Mouse (Mus musculus) E14TG2a.4 (cell line): ENCODE results near the gene Has1.

Experiments
- H3K27me3 ChIP-seq: 2 replicates; pipeline ENCODE4 v1.6.1; 2014; ENCODE audit warnings: low read length, control low read depth; ENCODE audit not compliant: insufficient read depth
- H3K36me3 ChIP-seq: 2 replicates; pipeline ENCODE4 v1.6.1; 2014; ENCODE audit warnings: low read length, control low read depth; ENCODE audit not compliant: insufficient read depth
- H3K4me1 ChIP-seq: replicated peaks from 2 replicates; pipeline ENCODE4 v1.6.1; 2014; ENCODE audit warnings: low read depth, low read length, control low read depth
- H3K4me3 ChIP-seq: replicated peaks from 2 replicates; pipeline ENCODE4 v1.5.1; 2014; ENCODE audit warnings: mild to moderate bottlenecking, low read length
- H3K9me3 ChIP-seq: 2 replicates; pipeline ENCODE4 v1.6.1; 2014; ENCODE audit warnings: low read length, control low read depth
- CTCF ChIP-seq: conservative IDR thresholded peaks from 2 replicates; pipeline ENCODE4 v1.5.1; 2014; ENCODE audit warnings: low read length
- NANOG ChIP-seq: IDR thresholded peaks from 2 replicates; pipeline ENCODE4 v1.6.1; 2014; ENCODE audit warnings: borderline replicate concordance, low read length, mixed read lengths
- POU5F1 ChIP-seq: IDR thresholded peaks from 2 replicates; pipeline ENCODE4 v1.6.1; 2014; ENCODE audit warnings: low read length, borderline replicate concordance

Gene Has1

DNA sequence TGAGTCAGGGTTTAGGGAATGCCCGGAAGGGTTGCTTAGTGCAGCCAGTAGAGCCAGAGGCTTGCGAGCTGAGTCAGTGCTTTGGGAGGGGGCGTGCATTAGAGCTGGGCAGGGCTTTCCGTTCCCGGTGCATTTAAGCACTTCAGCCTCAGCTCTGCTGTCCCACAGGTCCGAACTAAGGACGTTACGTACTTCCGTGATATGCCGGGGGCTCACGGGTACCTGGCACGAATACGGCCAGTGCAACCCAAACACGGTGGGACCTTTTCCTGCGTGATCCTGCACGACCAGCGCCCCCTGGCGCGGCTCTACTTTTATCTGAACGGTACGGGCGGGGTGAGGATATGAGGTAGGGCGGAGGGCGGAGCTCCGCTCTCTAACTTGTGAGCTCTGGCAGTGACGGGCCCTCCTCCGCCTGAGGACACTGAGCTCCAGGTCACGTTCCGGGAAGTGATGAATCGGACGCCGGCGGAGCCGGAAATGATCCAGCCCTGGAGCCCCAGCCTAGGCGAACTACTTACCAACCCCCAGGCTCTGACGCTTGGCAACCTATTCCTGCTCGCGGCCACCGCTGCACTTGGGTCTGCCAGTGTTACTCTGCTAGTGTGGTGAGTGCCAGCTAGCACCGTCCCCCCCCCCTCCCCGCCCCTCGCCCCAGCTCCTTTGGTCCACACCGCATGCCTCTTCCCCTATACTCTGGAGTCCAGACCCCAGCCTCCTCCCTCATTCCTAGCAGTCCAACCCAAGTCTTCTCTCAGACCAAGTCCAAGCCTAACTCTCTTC lies 16.9 kb downstream of the Has1 start:
- Histone ChIP-seq H3K27me3 (no peaks in the 10 kb centered on the region), H3K4me1 (peaks cover 61% of the 10 kb centered on the region), H3K9me3 (no peaks in the 10 kb centered on the region), H3K4me3 (peak overlapping the region; percentile 80), H3K36me3 (peaks cover 62% of the 10 kb centered on the region)
- peak; percentile 37 for TF ChIP-seq CTCF
- TF ChIP-seq NANOG = no peak; the same call in 1 of the 2 replicates

DNA sequence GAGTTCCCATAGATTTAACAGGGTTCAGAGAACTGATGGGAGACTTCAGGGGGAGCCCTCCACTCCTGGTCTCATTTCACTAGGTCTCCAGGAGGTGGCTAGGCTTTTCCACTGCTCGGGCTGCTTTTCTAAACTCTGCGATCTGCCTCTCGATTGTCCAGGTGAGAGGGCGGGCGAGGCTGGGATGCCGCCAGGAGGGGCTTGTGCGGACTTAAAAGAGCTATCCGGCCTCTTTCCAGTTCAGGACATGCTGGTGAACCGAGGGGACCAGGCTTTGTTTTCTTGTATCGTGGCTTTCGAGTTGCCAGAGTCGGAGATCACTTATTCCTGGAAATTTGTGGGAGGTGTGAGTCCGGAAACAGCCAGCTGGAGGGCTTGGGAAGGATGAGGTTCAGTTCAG lies 17.6 kb downstream of the Has1 start:
- no peaks in the 10 kb centered on the region for H3K9me3 ChIP-seq
- H3K27me3 ChIP-seq = no peaks in the 10 kb centered on the region
- H3K4me1 ChIP-seq = peaks cover 61% of the 10 kb centered on the region
- peaks cover 69% of the 10 kb centered on the region for H3K36me3 ChIP-seq
- peak overlapping the region; percentile 80 for H3K4me3 ChIP-seq
- no peak for TF ChIP-seq CTCF
- no peak for TF ChIP-seq NANOG
- no peak for TF ChIP-seq POU5F1

DNA sequence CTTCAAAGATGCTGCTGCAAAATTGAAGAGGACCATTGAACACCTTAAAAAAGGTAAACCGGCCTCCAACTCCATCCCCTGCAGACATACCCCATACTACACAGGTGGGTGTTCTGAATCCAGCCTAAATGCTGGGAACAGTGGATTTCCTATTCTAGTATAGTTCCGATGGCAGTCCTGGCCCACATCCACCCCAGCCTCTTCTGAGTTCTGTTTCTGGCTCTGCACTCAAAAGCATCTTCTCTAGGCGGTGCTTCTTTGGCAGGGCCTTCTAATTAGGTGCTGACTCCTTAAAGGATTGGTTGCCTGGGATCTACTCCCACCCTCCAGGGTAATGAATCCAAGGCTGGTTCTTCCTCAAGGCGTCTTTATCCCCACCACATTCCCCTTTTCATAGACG lies 18.9 kb downstream of the Has1 start:
- no peaks in the 10 kb centered on the region for H3K27me3 ChIP-seq
- TF ChIP-seq NANOG = no peak
- no peak for TF ChIP-seq CTCF
- TF ChIP-seq POU5F1 = no peak
- no peak overlapping the region for H3K4me3 ChIP-seq
- H3K36me3 ChIP-seq = peaks cover 69% of the 10 kb centered on the region
- H3K4me1 ChIP-seq = peaks cover 70% of the 10 kb centered on the region
- H3K9me3 ChIP-seq = no peaks in the 10 kb centered on the region

DNA sequence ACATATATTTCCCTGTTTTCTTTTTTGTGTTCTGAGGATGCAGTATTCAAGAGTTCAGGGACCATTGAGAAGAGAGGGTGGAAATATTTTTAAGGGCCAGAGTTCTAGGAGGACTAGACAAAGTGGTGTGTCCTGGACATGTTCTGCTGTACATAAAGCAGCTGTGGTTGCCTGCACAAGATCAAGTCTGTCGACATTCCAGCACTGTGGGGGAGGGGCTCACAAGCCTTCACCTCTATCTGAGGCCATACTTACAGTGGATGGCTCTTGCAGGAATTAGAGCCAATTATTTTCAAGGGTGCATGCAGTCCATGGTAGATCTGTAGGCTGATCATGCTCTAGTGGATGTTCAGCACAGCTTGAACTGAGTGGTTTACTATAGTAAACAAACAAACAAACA lies 20.1 kb downstream of the Has1 start:
- peaks cover 60% of the 10 kb centered on the region for H3K36me3 ChIP-seq
- no peak for TF ChIP-seq CTCF
- no peak for TF ChIP-seq POU5F1
- TF ChIP-seq NANOG = no peak
- H3K4me3 ChIP-seq = no peak overlapping the region
- H3K27me3 ChIP-seq = no peaks in the 10 kb centered on the region
- H3K9me3 ChIP-seq = no peaks in the 10 kb centered on the region
- peaks cover 81% of the 10 kb centered on the region for H3K4me1 ChIP-seq

- Histone ChIP-seq H3K27me3 (no peaks in the 10 kb centered on the region), H3K4me3 (peak overlapping the region; percentile 87; the same call in 1 of the 2 replicates)
- TF ChIP-seq POU5F1 (no peak), CTCF (no peak), NANOG (no peak)
Measured at GRCm38 (mm10) chr17:17830731-17831130, 24.3 kb downstream of the Has1 start.

DNA sequence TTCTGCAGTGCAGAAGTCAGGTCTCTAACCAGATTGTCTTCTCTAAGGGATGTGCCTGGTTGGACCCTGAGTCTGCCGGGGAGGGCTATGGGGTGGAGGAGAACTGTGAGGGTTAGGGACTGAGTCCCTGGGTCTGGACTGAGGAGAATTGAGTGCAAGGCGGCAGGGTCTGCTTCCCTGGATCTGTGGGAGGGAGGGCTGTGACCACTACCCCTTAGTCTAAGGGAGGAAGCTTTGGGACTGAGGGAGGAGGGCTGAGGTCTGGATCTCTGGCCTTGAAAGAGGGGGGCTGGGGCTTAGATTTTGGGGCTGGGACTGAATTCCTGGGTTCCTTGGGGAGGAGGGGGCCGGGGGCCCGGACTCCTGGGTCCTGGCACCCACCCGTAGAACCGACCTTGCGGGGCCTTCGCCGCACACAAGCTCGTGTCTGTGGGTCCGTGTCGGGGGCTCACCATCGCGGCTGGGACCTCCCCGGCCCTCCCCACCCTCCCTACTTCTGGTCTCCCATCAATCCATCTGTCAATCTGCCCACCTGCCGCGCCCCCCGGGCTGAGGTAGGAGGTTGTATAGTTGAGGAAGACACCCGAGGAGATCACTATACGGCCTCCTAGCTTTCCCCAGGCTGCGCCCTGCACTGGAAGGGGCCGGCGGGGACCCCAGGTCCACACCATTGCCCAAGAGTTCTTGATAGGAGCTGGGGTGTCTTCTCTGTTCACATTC lies 25.0 kb downstream of the Has1 start:
- TF ChIP-seq NANOG (no peak), POU5F1 (no peak), CTCF (no peak)

More at GRCm38 (mm10) chr17:17830731-17831130, 24.3 kb downstream of the Has1 start:
- H3K36me3 ChIP-seq = peaks cover 43% of the 10 kb centered on the region
- no peaks in the 10 kb centered on the region for H3K9me3 ChIP-seq
- H3K4me1 ChIP-seq = peaks cover 63% of the 10 kb centered on the region

GRCm38 (mm10) chr17:17829052-17829785 lies 25.8 kb downstream of the Has1 start:
- Histone ChIP-seq H3K9me3 (no peaks in the 10 kb centered on the region), H3K36me3 (peaks cover 35% of the 10 kb centered on the region), H3K4me3 (peak overlapping the region; percentile 87), H3K4me1 (peaks cover 56% of the 10 kb centered on the region), H3K27me3 (no peaks in the 10 kb centered on the region)
- no peak for TF ChIP-seq CTCF
- TF ChIP-seq POU5F1 = no peak
- no peak for TF ChIP-seq NANOG

More for the DNA sequence above, 25.0 kb downstream of the Has1 start:
- H3K27me3 ChIP-seq = no peaks in the 10 kb centered on the region
- no peaks in the 10 kb centered on the region for H3K9me3 ChIP-seq
- peak overlapping the region; percentile 87 for H3K4me3 ChIP-seq
- peaks cover 38% of the 10 kb centered on the region for H3K36me3 ChIP-seq
- H3K4me1 ChIP-seq = peaks cover 63% of the 10 kb centered on the region

DNA sequence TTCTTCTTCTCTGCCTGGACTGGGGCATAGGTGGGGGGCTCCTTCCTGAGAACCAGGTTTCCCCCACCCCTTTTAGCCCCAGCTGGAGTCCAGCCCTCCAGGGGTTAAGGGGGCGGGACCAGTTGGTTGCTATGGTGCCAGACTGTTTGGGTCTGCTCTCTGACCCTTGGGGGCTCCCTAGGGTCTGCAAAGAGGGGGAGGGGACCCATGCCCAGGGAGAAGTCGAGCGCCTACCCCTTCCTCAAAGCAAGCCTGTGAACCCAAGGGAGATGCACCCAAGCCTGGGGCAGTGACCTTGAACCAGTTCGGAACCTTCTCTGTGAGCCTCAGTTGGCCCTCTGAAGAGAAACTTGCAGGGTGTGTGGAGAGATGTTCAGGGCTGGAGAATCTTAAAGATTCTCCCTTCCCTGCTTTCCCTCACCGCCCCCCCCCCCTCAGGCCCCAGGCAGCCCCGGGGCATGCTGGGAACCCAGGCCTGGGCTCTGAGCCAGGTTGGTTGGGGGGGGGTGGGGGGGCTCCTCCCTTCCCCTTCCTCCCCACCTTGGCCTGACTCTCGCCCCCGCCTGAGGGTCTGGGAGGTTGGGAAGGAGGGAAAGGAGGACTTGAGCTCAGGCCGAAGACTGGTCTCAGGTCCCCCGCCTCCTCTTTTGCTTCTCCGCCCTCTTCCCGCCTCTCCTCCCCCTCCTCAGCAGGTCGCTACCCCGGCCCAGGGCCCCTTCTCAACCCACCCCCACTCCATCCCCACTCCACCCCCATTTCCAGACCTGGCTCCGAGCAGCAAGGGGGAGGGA lies 26.6 kb downstream of the Has1 start:
- TF ChIP-seq POU5F1 (no peak), NANOG (no peak), CTCF (no peak)
- peak overlapping the region; percentile 87 for H3K4me3 ChIP-seq
- peaks cover 26% of the 10 kb centered on the region for H3K36me3 ChIP-seq
- no peaks in the 10 kb centered on the region for H3K27me3 ChIP-seq
- no peaks in the 10 kb centered on the region for H3K9me3 ChIP-seq
- peaks cover 48% of the 10 kb centered on the region for H3K4me1 ChIP-seq
